Mouse (Mus musculus): ENCODE results near the gene Babam1.
"Not testable (repeated sequence)": the region's sequence is repeated elsewhere in the genome, so short reads cannot be mapped to it uniquely, and the experiment has no call there.

Babam1 gene

GRCm38 (mm10) chr8:71406099-71407015 is 9.7 kb downstream of the Babam1 start:
- peak; percentile 21 for DNase-seq (ENCODE audit: low read depth, low spot score)

- no peak for DNase-seq (ENCODE audit: low read depth, low spot score)
Observed at GRCm38 (mm10) chr8:71407441-71407840, 10.8 kb downstream of the Babam1 start.

- no peak for DNase-seq (ENCODE audit: low read depth, low spot score)
Observed at GRCm38 (mm10) chr8:71408231-71408630, 11.6 kb downstream of the Babam1 start.

GRCm38 (mm10) chr8:71411535-71412273 is 15.0 kb downstream of the Babam1 start:
- DNase-seq (ENCODE audit: low read depth, low spot score): no peak

GRCm38 (mm10) chr8:71422121-71422520 is 25.5 kb downstream of the Babam1 start:
- no peak for DNase-seq (ENCODE audit: low read depth, low spot score)

- DNase-seq (ENCODE audit: low read depth, low spot score): not testable (repeated sequence)
Observed at GRCm38 (mm10) chr8:71432935-71433334, 36.3 kb downstream of the Babam1 start.

GRCm38 (mm10) chr8:71437041-71437440 is 40.4 kb downstream of the Babam1 start:
- DNase-seq (ENCODE audit: low read depth, low spot score): no peak

GRCm38 (mm10) chr8:71441404-71441803 is 44.7 kb downstream of the Babam1 start:
- DNase-seq (ENCODE audit: low read depth, low spot score): peak; percentile 79

GRCm38 (mm10) chr8:71445096-71445495 is 48.4 kb downstream of the Babam1 start:
- DNase-seq (ENCODE audit: low read depth, low spot score): no peak

- DNase-seq (ENCODE audit: low read depth, low spot score): no peak
Observed at GRCm38 (mm10) chr8:71451337-71451736, 54.7 kb downstream of the Babam1 start.

GRCm38 (mm10) chr8:71451777-71452176 is 55.1 kb downstream of the Babam1 start:
- no peak for DNase-seq (ENCODE audit: low read depth, low spot score)

- no peak for DNase-seq (ENCODE audit: low read depth, low spot score)
Observed at GRCm38 (mm10) chr8:71452669-71453068, 56.0 kb downstream of the Babam1 start.

Measured in brain, adult 2 months (tissue).